Mouse (Mus musculus) ES-E14 (cell line): ENCODE results near the gene Hoxc5.

Source experiments
- CHD2 ChIP-seq: IDR thresholded peaks from 2 replicates; pipeline ENCODE4 v1.6.1; 2014; ENCODE audit warnings: mild to moderate bottlenecking, low read depth, low read length, inconsistent platforms
- HCFC1 ChIP-seq: IDR thresholded peaks from 2 replicates; pipeline ENCODE4 v1.6.1; 2012; ENCODE audit warnings: low read length, inconsistent platforms, borderline replicate concordance; ENCODE audit not compliant: insufficient read depth
- MAFK ChIP-seq: IDR thresholded peaks from 2 replicates; pipeline ENCODE4 v1.6.1; 2014; ENCODE audit warnings: mild to moderate bottlenecking, low read depth, low read length, inconsistent platforms; ENCODE audit not compliant: insufficient read depth
- ZC3H11A ChIP-seq: IDR thresholded peaks from 2 replicates; pipeline ENCODE4 v1.6.1; 2012; ENCODE audit warnings: low read depth, mild to moderate bottlenecking, inconsistent platforms, low read length, borderline replicate concordance
- ZNF384 ChIP-seq: IDR thresholded peaks from 2 replicates; pipeline ENCODE4 v1.6.1; 2012; ENCODE audit warnings: low read depth, low read length, inconsistent platforms

DNA sequence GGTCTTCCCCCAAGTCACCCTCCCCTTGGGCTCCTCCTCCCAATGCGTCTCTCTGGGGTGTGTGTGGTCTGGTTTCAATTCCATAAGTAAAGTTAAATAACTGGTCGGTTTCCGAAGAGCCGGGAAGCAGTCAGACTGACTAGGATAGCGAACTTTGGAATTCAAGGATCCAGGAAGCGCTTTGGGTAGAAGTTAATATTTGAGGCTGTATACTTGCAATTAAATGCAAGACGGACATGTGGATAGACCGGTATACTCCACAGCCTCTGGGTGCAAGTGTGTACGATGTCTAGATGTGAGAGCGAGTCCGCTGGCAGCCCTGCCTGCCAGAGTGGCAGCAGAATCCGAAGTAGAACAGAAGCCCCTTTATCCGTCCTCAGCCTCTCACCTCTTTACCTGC is 4.8 kb upstream of the Hoxc5 start:
- no peak for TF ChIP-seq CHD2
- no peak for TF ChIP-seq ZNF384
- TF ChIP-seq ZC3H11A: no peak
- TF ChIP-seq MAFK: no peak
- no peak for TF ChIP-seq HCFC1
